Mouse (Mus musculus): ENCODE measurements around the gene Klhdc7a.

GRCm38 (mm10) chr4:139977308-139977781 lies 9.5 kb upstream of the Klhdc7a start:
- TF ChIP-seq EP300 (IDR thresholded peaks at IDR 0.05; ENCODE audit: insufficient read depth, low read depth, low read length), result no peak
- no peak for TF ChIP-seq CTCF (IDR thresholded peaks at IDR 0.05)
